Mouse (Mus musculus): ENCODE data around the gene Socs4.

Gene Socs4

GRCm38 (mm10) chr14:47276637-47277393, at the start of gene Socs4, which contains the start of gene Wdhd1:
Gene Socs4, plus strand, starts transcription at chr14:47276931.
Gene Wdhd1, minus strand, starts transcription at chr14:47276857.
- under 1% methylated on average over 76 of the region's 77 CpGs for WGBS

GRCm38 (mm10) chr14:47229796-47230376, 46.8 kb upstream of the Socs4 start:
- 75% methylated on average over 11 of the region's 11 CpGs for WGBS

DNA sequence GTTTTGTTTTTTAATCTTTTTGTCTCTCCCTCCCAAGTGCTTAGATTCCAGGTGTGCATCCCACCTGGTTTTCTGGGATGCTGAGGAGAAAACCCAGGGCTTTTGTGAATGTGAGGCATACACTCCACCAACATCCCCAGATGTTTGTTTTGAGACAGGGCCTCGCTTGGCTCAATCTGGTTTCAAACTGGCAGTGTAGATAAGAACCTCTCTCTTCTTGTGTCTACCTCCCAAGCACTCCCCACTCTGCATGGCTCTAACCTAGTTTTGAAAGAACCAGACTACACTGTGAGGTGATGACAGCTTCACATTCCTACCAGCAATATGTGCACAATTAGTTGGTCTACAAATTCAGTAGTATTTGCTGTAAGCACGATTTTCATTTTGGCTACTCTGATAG, 43.1 kb upstream of the Socs4 start:
- WGBS, result 74% methylated on average over 2 of the region's 2 CpGs

- 96% methylated on average over 3 of the region's 3 CpGs for WGBS
These were observed 42.7 kb upstream of the Socs4 start for GRCm38 (mm10) chr14:47234032-47234431.

DNA sequence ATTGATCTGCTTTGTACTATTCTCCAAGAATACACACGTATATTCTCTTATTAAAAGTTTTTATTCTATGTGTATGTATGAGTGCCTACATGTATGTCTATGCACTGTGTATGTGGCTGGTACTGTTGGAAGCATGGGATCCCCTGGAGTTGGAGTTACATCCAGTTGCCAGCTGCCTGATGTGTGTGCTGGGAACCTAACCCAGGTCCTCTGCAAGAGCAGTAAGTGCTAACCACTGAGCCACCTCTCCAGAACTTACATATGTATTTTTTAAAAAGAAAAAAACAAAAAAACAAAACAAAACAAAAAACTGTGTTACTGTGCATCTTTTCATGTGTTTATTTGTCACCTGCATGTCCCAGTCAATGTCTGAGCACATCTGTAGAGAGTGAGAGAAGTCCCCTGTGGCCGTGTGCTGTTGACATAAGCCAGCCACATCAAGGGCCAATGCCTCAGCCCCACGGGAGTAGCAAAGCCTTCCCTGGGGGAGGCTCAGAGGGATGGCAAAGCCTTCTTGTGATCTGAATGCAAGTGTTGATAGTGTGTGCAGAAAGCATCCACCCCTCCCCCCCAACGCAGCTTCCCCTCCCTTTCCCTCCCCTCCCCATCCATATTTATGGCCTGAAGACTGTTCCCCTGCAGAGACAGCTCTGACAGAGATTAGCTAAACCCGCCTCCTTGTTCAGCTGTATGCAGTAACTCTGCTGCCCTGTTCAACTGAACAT, 42.0 kb upstream of the Socs4 start:
- 83% methylated on average over 5 of the region's 5 CpGs for WGBS

DNA sequence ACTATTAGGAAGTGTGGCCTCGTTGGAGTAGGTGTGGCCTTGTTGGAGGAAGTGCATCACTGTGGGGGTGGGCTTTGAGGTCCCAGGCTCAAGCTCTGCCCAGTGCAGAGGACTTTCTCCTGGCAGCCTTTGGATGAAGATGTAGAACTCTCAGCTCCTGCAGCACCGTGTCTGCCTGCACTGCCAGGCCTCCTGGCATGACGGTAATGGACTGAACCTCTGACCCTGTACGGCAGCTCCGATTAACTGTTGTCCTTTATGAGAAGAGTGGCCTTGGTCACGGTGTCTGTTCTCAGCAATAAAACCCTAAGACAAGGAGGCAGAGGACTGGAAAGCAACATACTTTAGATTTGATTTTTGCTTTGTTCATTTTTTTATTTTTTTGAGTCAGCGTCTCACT, 40.2 kb upstream of the Socs4 start:
- WGBS, result 94% methylated on average over 7 of the region's 7 CpGs

DNA sequence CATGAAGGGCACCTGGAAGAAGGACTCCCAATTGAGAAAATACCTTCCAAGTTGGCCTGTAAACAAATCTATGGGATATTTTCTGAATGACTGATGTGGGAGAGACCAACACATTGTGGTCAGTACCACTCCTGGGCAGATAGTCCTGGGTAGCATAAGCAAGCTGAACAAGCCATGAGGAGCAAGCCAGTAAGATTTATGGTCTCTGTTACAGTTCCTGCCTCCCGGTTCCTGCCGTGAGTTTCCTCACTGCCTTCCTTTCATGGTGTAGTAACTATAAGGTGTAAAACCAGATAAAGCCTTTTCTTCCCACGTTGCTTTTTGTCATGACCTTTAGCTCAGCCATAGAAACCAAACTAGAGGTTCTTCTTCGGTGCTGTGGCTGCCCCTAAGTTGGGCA, 39.4 kb upstream of the Socs4 start:
- 94% methylated on average over 4 of the region's 4 CpGs for WGBS

- 85% methylated on average over 1 of the region's 1 CpGs for WGBS
These were observed 36.1 kb upstream of the Socs4 start for GRCm38 (mm10) chr14:47240600-47240999.

- 95% methylated on average over 6 of the region's 6 CpGs for WGBS
These were observed 35.7 kb upstream of the Socs4 start for GRCm38 (mm10) chr14:47241046-47241445.

- 62% methylated on average over 4 of the region's 4 CpGs for WGBS
These were observed 34.0 kb upstream of the Socs4 start for GRCm38 (mm10) chr14:47242753-47243152.

- 77% methylated on average over 6 of the region's 6 CpGs for WGBS
These were observed 26.9 kb upstream of the Socs4 start for GRCm38 (mm10) chr14:47249839-47250238.

- WGBS, result 60% methylated on average over 3 of the region's 3 CpGs
These were observed 11.9 kb upstream of the Socs4 start for GRCm38 (mm10) chr14:47264866-47265265.

DNA sequence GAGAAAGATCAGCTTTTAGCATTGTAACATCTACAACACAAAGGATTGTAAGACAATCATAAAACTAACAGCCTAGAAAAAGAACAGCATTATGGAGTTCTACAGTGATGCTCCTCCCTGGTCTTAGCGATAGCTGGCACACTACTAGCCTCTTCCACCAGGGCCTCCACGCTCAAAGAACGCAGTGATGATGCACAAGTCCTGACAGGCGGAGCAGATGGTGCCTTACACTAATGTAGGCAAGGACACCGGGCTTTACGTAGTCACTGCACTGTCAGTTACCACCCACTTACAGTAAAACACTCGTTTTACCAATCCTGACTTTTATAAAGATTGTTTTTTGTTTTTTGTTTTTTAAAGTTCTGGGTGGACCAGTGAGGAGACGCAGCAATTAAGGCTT, 10.9 kb upstream of the Socs4 start:
- 66% methylated on average over 8 of the region's 8 CpGs for WGBS

GRCm38 (mm10) chr14:47269056-47269455, 7.7 kb upstream of the Socs4 start:
- WGBS, result 95% methylated on average over 4 of the region's 4 CpGs

- WGBS, result 99% methylated on average over 2 of the region's 2 CpGs
These were observed 7.0 kb upstream of the Socs4 start for GRCm38 (mm10) chr14:47269706-47270105.

- WGBS, result 77% methylated on average over 3 of the region's 3 CpGs
These were observed 3.0 kb upstream of the Socs4 start for GRCm38 (mm10) chr14:47273751-47274150.

DNA sequence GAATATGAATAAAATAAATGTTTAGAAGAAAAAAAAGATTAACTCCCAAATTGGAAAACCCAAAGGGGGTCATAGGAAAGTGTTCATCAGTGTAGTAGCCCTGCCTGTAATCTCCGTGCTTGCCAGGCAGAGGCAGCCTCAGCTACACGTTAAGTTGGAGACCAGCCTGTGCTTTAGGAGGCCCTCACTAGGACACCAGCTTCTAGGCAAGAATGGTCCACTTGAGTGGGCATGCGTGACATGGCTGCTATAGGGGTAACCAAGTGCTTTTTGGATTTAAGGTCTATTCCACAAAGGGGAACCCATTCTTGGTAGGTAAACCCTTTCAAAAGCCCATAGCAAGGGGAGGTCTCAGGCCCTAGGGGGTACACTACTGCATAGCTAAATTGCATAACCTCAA, 1.3 kb upstream of the Socs4 start:
- 34% methylated on average over 3 of the region's 3 CpGs for WGBS

GRCm38 (mm10) chr14:47276036-47276603, 611 bp upstream of the Socs4 start:
- WGBS, result 2% methylated on average over 22 of the region's 22 CpGs

DNA sequence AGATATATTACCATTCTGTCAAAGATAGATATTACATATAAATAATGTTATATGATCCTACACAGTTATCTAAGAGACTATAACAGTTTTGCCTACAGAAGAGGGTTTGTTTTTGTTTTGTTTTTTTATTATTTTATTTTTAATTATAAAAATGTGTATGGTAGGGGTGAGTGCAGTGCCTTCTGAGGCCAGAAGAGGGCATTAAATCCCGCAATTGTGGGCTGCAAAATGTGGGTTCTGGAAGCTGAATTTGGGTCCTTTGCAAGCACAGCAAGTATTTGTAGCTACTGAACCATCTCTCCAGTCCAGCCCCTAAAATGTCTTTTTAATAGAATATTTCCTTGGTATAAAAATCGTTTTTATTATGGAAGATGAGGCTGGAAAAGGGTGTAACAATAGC, 2.3 kb downstream of the Socs4 start:
- WGBS, result 83% methylated on average over 2 of the region's 2 CpGs

GRCm38 (mm10) chr14:47281535-47281934, 4.8 kb downstream of the Socs4 start:
- 97% methylated on average over 4 of the region's 4 CpGs for WGBS

- 44% methylated on average over 7 of the region's 7 CpGs for WGBS
These were observed 6.8 kb downstream of the Socs4 start for GRCm38 (mm10) chr14:47283568-47283967.

DNA sequence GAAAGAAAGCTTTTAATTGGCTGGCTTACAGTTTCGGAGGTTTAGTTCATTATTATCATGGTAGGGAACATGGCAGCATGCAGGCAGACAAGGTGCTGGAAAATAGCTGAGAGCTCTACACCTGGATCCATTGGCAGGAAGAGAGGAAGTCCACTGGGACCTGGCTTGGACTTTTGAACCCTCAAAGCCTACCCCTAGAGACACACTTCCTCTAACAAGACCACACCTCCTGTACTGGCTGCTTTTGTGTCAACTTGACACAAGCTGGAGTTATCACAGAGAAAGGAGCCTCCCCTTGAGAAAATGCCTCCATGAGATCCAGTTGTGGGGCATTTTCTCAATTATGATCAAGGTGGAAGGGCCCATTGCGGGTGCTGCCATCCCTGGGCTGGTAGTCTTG, 8.5 kb downstream of the Socs4 start:
- 97% methylated on average over 2 of the region's 2 CpGs for WGBS
